Mouse (Mus musculus) heart, adult 2 months (tissue): Measurements from ENCODE around the gene Actl6b.

Experiments
- CTCF ChIP-seq: fragments of 200-600 bp; IDR thresholded peaks from 2 replicates; pipeline ENCODE4 v1.8.1; 2022; ENCODE audit warnings: antibody characterized with exemption, mild to moderate bottlenecking, moderate library complexity
- EP300 ChIP-seq: fragments of 200-500 bp; IDR thresholded peaks from 2 replicates; pipeline ENCODE4 v1.6.1; 2011; ENCODE audit warnings: low read depth, low read length, control low read depth; ENCODE audit not compliant: insufficient read depth

DNA sequence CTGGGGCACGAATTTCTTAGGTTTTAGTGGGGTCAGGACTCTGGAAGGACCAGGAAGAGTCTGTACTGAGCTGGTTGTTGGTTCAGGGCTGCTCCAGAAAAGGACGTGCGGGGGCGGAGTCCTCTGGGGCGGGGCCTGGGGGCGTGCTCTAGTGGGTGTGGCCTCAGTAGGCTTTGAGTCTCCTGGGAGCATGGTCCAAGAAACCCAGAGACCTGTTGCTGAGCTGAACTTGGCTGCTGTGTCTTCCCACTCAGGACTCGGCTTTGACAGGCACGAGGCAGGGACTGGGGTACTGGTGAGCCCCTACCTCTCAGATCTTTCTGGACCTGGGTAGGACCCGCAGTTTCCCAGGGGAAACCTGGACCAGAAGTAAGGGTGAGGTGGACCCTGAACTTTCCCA, 16.3 kb downstream of the Actl6b start, which contains the start of gene Tfr2:
- TF ChIP-seq CTCF (no peak), EP300 (no peak)
